8 mouse cellular contexts compared by ENCODE assay signal in the genomic region with DNA sequence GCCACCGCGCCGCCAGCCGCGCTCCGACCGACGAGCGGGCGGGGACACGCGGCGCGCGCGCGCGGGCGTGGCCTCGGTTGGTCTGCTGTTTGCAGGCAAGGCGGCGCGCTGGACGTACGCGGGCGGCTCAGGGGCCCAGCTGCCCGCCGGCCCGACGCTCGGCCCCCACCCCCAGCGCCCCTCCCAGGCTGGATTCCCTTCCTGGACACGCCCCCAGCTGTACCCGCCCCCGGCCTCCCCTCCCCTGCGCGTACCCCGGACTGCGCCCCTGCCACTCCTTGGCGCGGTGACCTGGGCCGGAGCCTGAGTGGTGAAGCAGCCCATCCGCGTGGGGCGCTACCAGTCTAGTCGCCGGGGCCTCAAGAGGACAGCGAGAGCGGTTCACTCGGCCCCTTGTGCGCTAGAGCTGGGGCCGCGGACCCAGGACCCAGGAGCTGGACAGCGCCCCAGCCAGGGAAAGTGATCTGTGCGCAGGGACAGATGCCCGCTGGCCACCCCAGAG. TPM values are rescaled to one million over a fixed set of nuclear protein-coding genes. Genes with fewer than 3 reads are reported as not detected.
DNase-seq lines count a peak whose midpoint lies in the region; ATAC-seq and TF ChIP-seq lines count a peak whose summit lies in the region.

A gene (minus strand): TSS at position 42 of the 502 bp plus-strand sequence.

- DNase-seq in A20 (ENCODE audit: low read depth, low spot score) (peak; percentile 95), liver (peak; percentile 96)
- peak; percentile 98 for DNase-seq in heart, embryonic 10.5 days (ENCODE audit: low spot score)
- DNase-seq in spleen, postnatal 4 days (ENCODE audit: low spot score in 2 of 2) = peak; percentile 91 to 95

- no peaks in the 10 kb centered on the region for H3K27me3 ChIP-seq in heart, embryonic 10.5 days (ENCODE audit: insufficient read depth, poor library complexity, severe bottlenecking)
- no peaks in the 10 kb centered on the region for H3K27me3 ChIP-seq in kidney, embryonic 15.5 days

- peaks cover 10% of the 10 kb centered on the region; the same call in 1 of the 2 replicates for H3K36me3 ChIP-seq in heart, embryonic 10.5 days
- H3K36me3 ChIP-seq in kidney, embryonic 15.5 days = peaks cover 16% of the 10 kb centered on the region

- H3K4me2 ChIP-seq in kidney, embryonic 15.5 days = peak within 1 kb of the TSS; percentile 82

- peaks cover 17% of the 10 kb centered on the region for H3K4me1 ChIP-seq in bone marrow macrophage, adult 2 months (ENCODE audit: control insufficient read depth, insufficient read depth, low read length)
- H3K4me1 ChIP-seq in embryonic fibroblast, embryonic 13.5 days (ENCODE audit: control insufficient read depth, insufficient read depth, low read length) = peaks cover 16% of the 10 kb centered on the region
- peaks cover 39% of the 10 kb centered on the region for H3K4me1 ChIP-seq in heart, embryonic 10.5 days
- H3K4me1 ChIP-seq in kidney, embryonic 15.5 days = peaks cover 31% of the 10 kb centered on the region

- 2% methylated on average over 57 of the region's 57 CpGs for WGBS in heart, embryonic 10.5 days
- 0% methylated on average over 47 of the region's 57 CpGs for WGBS in kidney, embryonic 15.5 days

- H3K9ac ChIP-seq in kidney, embryonic 15.5 days = peak within 1 kb of the TSS; percentile 95

- H3K27ac ChIP-seq in bone marrow macrophage, adult 2 months (ENCODE audit: insufficient read depth, low read depth, low read length) = peak within 1 kb of the TSS; percentile 85
- H3K27ac ChIP-seq in embryonic fibroblast, embryonic 13.5 days (ENCODE audit: insufficient read depth, low read length) = peak within 1 kb of the TSS; percentile 88
- H3K27ac ChIP-seq in heart, embryonic 10.5 days = peak within 1 kb of the TSS; percentile 98
- H3K27ac ChIP-seq in kidney, embryonic 15.5 days = peak within 1 kb of the TSS; percentile 98

- ATAC-seq in kidney, embryonic 15.5 days (replicated peaks; ENCODE audit: low FRiP score) = peak; percentile 93
- ATAC-seq in monocyte, adult 5-6 weeks (replicated peaks; ENCODE audit: insufficient number of reproducible peaks, low FRiP score, low TSS enrichment, poor library complexity, severe bottlenecking) = peak; percentile 52

- no peaks in the 10 kb centered on the region for H3K9me3 ChIP-seq in heart, embryonic 10.5 days
- no peaks in the 10 kb centered on the region for H3K9me3 ChIP-seq in kidney, embryonic 15.5 days (replicated peaks)

- TF ChIP-seq POLR2A in bone marrow macrophage, adult 2 months (IDR thresholded peaks at IDR 0.05; ENCODE audit: borderline replicate concordance, low read depth, low read length) = no peak
- TF ChIP-seq POLR2A in embryonic fibroblast, embryonic 13.5 days (IDR thresholded peaks at IDR 0.05; ENCODE audit: low read depth, low read length) = peak; percentile 47; the same call in 1 of the 2 replicates

- no peak for TF ChIP-seq CTCF in bone marrow macrophage, adult 2 months (IDR thresholded peaks at IDR 0.05; ENCODE audit: low read depth, low read length)
- peak; percentile 20; the same call in 1 of the 2 replicates for TF ChIP-seq CTCF in embryonic fibroblast, embryonic 13.5 days (IDR thresholded peaks at IDR 0.05; ENCODE audit: borderline replicate concordance, insufficient read depth, low read length)

- H3K4me3 ChIP-seq in bone marrow macrophage, adult 2 months (ENCODE audit: insufficient read depth, low read length) = peak within 1 kb of the TSS; percentile 81
- peak within 1 kb of the TSS; percentile 78 for H3K4me3 ChIP-seq in embryonic fibroblast, embryonic 13.5 days (ENCODE audit: insufficient read depth, low read length)
- peak within 1 kb of the TSS; percentile 91 for H3K4me3 ChIP-seq in heart, embryonic 10.5 days
- peak within 1 kb of the TSS; percentile 63 for H3K4me3 ChIP-seq in kidney, embryonic 15.5 days (replicated peaks)

RNA-seq across cellular contexts. Expression of the gene that starts here (rescaled TPM):
- polyA plus RNA-seq in bone marrow macrophage, adult 2 months (2012; ENCODE audit: insufficient read depth, insufficient read length, missing spikeins) = 97.8 and 104 TPM in 2 replicates
- 133 and 175 TPM in 2 replicates for polyA plus RNA-seq in embryonic fibroblast, embryonic 13.5 days (2011; ENCODE audit: insufficient read length, low read depth, missing spikeins)
- polyA plus RNA-seq in heart, embryonic 10.5 days (2016; fragmentation: Nextera tagmentation; extraction: Ambion mirVana) = 280 and 331 TPM in 2 replicates
- polyA plus RNA-seq in kidney, embryonic 15.5 days (2015; fragmentation: Nextera tagmentation; extraction: Ambion mirVana) = 318 and 324 TPM in 2 replicates
- total RNA-seq in monocyte, adult 5-6 weeks (2017) = 106 to 143 TPM (median 135 TPM) in 3 replicates

Comparison
In these comparisons a context has a peak if more than half of its experiments do, and no peak if none do; other contexts are left out.
1. Peak in every context shown above with its lines: DNase-seq, ATAC-seq, H3K4me3 ChIP-seq and H3K27ac ChIP-seq.